Mouse (Mus musculus) lung, postnatal 0 days (tissue): ENCODE measurements around the gene Tle4. TPM values are rescaled to one million over a fixed set of nuclear protein-coding genes. Genes with fewer than 3 reads are reported as not detected.

Experiments used
- ATAC-seq: fragments of 200-750 bp; cut with Nextera tagmentation; 2 replicates; pipeline ENCODE4 v1.8.0; 2017; ENCODE audit warnings: moderate library complexity
- DNase-seq: peaks from one replicate; pipeline ENCODE4 v3.0.0-alpha.2; 2016; ENCODE audit warnings: low spot score
- H3K27ac ChIP-seq: fragments of 300-500 bp; sonication (generic); 2 replicates; pipeline ENCODE4 v1.5.1; 2014; ENCODE audit warnings: antibody characterized with exemption, mild to moderate bottlenecking, low read length, mixed read lengths
- H3K27me3 ChIP-seq: fragments of 300-500 bp; sonication (generic); replicated peaks from 2 replicates; pipeline ENCODE4 v1.6.1; 2014; ENCODE audit warnings: low read length, mixed read lengths; ENCODE audit not compliant: insufficient read depth
- H3K36me3 ChIP-seq: fragments of 300-500 bp; sonication (generic); 2 replicates; pipeline ENCODE4 v1.6.1; 2014; ENCODE audit warnings: low read length, mixed read lengths; ENCODE audit not compliant: insufficient read depth
- H3K4me1 ChIP-seq: fragments of 300-500 bp; sonication (generic); 2 replicates; pipeline ENCODE4 v1.6.1; 2014; ENCODE audit warnings: antibody characterized with exemption, low read depth, low read length, mixed read lengths; ENCODE audit not compliant: insufficient read depth
- H3K4me2 ChIP-seq: fragments of 300-500 bp; sonication (generic); replicated peaks from 2 replicates; pipeline ENCODE4 v1.6.1; 2014; ENCODE audit warnings: low read depth, mild to moderate bottlenecking, low read length, moderate library complexity, mixed read lengths
- H3K4me3 ChIP-seq: fragments of 300-500 bp; sonication (generic); 2 replicates; pipeline ENCODE4 v1.5.1; 2014; ENCODE audit warnings: low read depth, low read length
- H3K9ac ChIP-seq: fragments of 300-500 bp; sonication (generic); replicated peaks from 2 replicates; pipeline ENCODE4 v1.6.1; 2014; ENCODE audit warnings: low read depth, mild to moderate bottlenecking
- H3K9me3 ChIP-seq: fragments of 300-500 bp; sonication (generic); 2 replicates; pipeline ENCODE4 v1.6.1; 2016; ENCODE audit warnings: low read length, mixed read lengths
- CTCF ChIP-seq: IDR thresholded peaks from 2 replicates; pipeline ENCODE4 v1.5.1; 2016; ENCODE audit warnings: antibody characterized with exemption, mild to moderate bottlenecking
- EP300 ChIP-seq: IDR thresholded peaks from 2 replicates; pipeline ENCODE4 v1.6.1; 2016; ENCODE audit warnings: antibody characterized with exemption, mild to moderate bottlenecking, control low read depth
- WGBS: fragments of 180-500 bp; shearing (Covaris S2); extraction: QIAGEN DNeasy Blood & Tissue Kit; methylation state at CpG from one replicate; pipeline ENCODE4 v1.1.7; 2014; 5-methylcytosine and 5-hydroxymethylcytosine counted together
- polyA plus RNA-seq: library from polyadenylated mRNA; unstranded; fragments of >200 nt; fragmentation: Nextera tagmentation; extraction: Ambion mirVana; gene quantifications from 2 replicates; pipeline ENCODE4 v1.2.1, GENCODE M21; 2015

Tle4 gene
- polyA plus RNA-seq, 1 experiment from 2014 or later: 12.1 TPM

DNA sequence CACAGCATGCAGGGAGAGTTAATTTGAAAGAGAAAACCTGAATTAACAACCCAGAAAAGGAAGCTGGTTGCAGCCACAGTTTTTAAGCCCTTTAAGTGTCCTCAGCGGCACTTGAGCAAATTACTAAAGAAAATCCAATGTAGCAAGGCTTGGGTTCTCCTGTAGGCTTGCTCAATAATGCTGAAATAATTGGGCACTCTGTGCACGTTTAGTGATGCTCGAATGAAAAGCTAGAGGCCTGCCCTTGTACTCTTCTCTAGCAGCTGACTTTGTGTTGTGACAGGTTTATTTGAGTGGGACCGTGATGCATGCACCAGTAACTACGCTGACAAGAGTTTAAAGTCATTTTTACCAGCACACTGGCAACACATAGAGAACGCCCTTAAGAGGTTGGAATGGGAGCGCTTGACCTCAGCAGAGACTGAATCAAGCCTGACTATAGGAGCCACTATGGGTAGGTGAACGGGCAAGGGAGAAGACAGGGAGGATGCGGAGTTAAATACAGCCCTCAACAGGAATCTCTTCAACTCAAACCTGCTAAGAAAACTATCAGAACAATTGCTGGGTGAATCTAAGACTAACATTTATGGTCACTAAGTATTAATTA, 79.3 kb downstream of the Tle4 start:
- no peaks in the 10 kb centered on the region; the same call in 1 of the 2 replicates for H3K36me3 ChIP-seq
- peak; percentile 74 for ATAC-seq
- DNase-seq: peak; percentile 69
- H3K9ac ChIP-seq: no peak overlapping the region
- H3K4me1 ChIP-seq: no peaks in the 10 kb centered on the region
- no peak overlapping the region for H3K4me3 ChIP-seq
- TF ChIP-seq CTCF (no peak), EP300 (no peak)
- no peaks in the 10 kb centered on the region for H3K9me3 ChIP-seq
- no peak overlapping the region for H3K27ac ChIP-seq
- 68% methylated on average over 9 of the region's 9 CpGs for WGBS
- H3K27me3 ChIP-seq: no peaks in the 10 kb centered on the region
- no peak overlapping the region for H3K4me2 ChIP-seq

DNA sequence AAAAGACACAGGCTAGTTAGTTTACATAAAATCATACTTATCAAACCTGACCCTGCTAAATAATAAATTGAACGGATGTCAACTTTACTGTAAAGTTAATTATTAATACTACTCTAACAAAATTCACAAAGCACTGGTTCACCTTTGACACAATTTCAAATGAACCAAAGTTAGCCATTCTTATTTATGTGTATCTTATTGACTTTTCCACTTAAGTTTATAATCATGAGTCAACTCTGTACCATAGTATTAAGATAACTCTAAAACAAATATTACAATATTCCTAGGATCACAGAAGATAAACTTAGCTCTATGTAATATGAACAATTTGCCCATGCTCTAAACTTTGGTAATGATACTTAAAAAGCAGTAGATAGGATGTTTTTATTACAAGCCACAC, 81.4 kb downstream of the Tle4 start:
- Histone ChIP-seq H3K4me1 (no peaks in the 10 kb centered on the region), H3K4me2 (no peak overlapping the region), H3K36me3 (no peaks in the 10 kb centered on the region; the same call in 1 of the 2 replicates), H3K27ac (no peak overlapping the region), H3K27me3 (no peaks in the 10 kb centered on the region), H3K9me3 (no peaks in the 10 kb centered on the region), H3K4me3 (no peak overlapping the region), H3K9ac (no peak overlapping the region)
- no peak for TF ChIP-seq EP300
- no peak for TF ChIP-seq CTCF
- 54% methylated on average over 1 of the region's 1 CpGs for WGBS
- ATAC-seq (no peak), DNase-seq (no peak)

DNA sequence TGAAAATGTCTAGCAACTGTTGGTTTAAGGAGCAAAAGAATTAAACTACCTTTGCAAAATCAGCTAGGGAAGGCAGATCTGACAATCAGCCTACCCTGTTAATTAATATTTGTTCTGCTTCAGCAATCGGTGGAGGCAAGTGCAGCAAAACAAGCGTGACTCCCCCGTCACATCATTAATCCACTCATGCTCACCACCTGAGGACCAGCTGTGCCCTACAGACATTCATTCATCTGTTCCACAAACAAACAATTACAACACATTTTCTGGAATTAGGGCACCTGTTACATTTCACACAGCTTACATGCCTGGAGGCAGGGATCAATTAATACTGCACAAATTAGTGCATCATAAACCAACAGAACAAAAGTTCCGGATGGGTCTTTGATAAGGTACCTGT, 89.0 kb downstream of the Tle4 start:
- no peaks in the 10 kb centered on the region for H3K9me3 ChIP-seq
- ATAC-seq: no peak
- H3K36me3 ChIP-seq: no peaks in the 10 kb centered on the region
- H3K9ac ChIP-seq: no peak overlapping the region
- 72% methylated on average over 4 of the region's 4 CpGs for WGBS
- H3K27me3 ChIP-seq: no peaks in the 10 kb centered on the region
- no peak overlapping the region for H3K4me3 ChIP-seq
- no peak overlapping the region for H3K4me2 ChIP-seq
- TF ChIP-seq CTCF: no peak
- no peak for TF ChIP-seq EP300
- H3K27ac ChIP-seq: no peak overlapping the region
- 0 out of 2 replicates have a peak, but pooled peaks cover 3% of the 10 kb centered on the region for H3K4me1 ChIP-seq
- DNase-seq: no peak

DNA sequence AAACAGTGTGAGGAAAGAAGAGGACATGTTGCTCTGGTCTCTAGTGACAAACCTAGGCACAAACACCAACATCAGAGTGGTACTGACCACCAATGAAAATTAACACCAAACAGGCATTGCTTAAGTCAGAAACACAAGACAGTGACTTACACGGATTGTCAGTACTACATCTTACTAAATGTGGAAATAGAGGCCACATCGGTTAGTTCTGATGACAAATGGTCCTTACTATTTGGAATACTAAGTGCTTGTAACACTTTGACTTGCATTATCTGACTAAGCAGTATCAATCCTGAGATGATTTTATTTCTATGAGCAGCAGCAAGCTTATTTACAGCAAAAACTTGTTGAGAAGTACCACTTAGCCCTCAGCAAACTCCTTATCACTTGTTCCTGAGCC, 89.9 kb downstream of the Tle4 start:
- Histone ChIP-seq H3K9ac (no peak overlapping the region), H3K27me3 (no peaks in the 10 kb centered on the region), H3K9me3 (no peaks in the 10 kb centered on the region), H3K36me3 (no peaks in the 10 kb centered on the region), H3K27ac (no peak overlapping the region), H3K4me2 (no peak overlapping the region), H3K4me3 (no peak overlapping the region), H3K4me1 (0 out of 2 replicates have a peak, but pooled peaks cover 3% of the 10 kb centered on the region)
- no peak for ATAC-seq
- TF ChIP-seq EP300 (no peak), CTCF (no peak)
- 68% methylated on average over 2 of the region's 2 CpGs for WGBS
- DNase-seq: no peak

- DNase-seq (no peak), ATAC-seq (no peak)
- Histone ChIP-seq H3K4me1 (peaks cover 10% of the 10 kb centered on the region; the same call in 1 of the 2 replicates), H3K36me3 (no peaks in the 10 kb centered on the region), H3K9me3 (no peaks in the 10 kb centered on the region), H3K9ac (no peak overlapping the region), H3K4me2 (no peak overlapping the region), H3K27ac (no peak overlapping the region), H3K4me3 (no peak overlapping the region), H3K27me3 (no peaks in the 10 kb centered on the region)
- TF ChIP-seq EP300 (no peak), CTCF (no peak)
- 65% methylated on average over 3 of the region's 3 CpGs for WGBS
These were observed 90.8 kb downstream of the Tle4 start for GRCm38 (mm10) chr19:14506875-14507670.

DNA sequence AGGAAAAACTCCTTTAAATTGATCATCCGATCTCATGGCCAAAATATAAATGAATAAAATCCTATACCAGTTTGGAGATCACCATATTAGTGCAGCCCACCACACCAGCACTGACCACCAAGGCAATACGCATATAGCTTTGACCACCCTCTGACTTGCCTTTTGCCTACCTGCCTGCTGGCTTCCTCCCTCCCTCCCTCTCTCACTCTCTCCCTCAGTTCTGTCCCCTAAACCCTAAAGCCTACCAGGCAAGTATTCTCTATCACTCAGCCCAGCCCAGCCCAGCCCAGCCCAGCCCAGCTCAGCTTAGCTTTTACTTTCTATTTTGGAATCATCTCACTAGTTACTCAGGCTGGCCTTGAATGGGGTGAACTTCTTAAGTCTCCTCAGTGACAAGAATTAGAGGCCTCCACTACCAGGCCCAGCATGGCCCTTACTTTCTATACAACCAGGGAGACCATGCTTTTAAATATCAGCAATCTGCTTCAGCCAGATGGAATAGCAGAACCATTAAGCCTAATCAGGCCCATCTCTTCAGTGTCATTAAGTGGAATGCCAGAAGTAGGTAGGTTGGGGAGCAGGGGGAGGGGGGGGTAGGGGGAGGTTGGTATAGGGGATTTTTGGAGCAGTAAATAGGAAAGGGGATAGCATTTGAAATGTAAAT, 91.8 kb downstream of the Tle4 start:
- peaks cover 10% of the 10 kb centered on the region; the same call in 1 of the 2 replicates for H3K4me1 ChIP-seq
- H3K9me3 ChIP-seq: no peaks in the 10 kb centered on the region
- H3K4me3 ChIP-seq: no peak overlapping the region
- H3K36me3 ChIP-seq: no peaks in the 10 kb centered on the region
- TF ChIP-seq EP300: no peak
- TF ChIP-seq CTCF: no peak
- no peak overlapping the region for H3K9ac ChIP-seq
- H3K27ac ChIP-seq: no peak overlapping the region
- H3K27me3 ChIP-seq: no peaks in the 10 kb centered on the region
- no peak overlapping the region for H3K4me2 ChIP-seq
- ATAC-seq (no peak), DNase-seq (no peak)
- 91% methylated on average over 2 of the region's 2 CpGs for WGBS
